Mouse (Mus musculus): ENCODE measurements around the gene Faah. TPM values are rescaled to one million over a fixed set of nuclear protein-coding genes. Genes with fewer than 3 reads are reported as not detected.

The Faah gene
- total and polyA plus RNA-seq, 3 experiments = 10.8 to 22.2 TPM; not detected in 1

- TF ChIP-seq CTCF (IDR thresholded peaks at IDR 0.05 in 2 of 3, conservative IDR thresholded peaks at IDR 0.05 in 1 of 3; ENCODE audit: control insufficient read depth in 1 of 3, insufficient read depth in 1 of 3, low read depth in 2 of 3, low read length in 3 of 3, poor library complexity in 1 of 3, severe bottlenecking in 1 of 3) = no peak
- no peak for TF ChIP-seq UBTF (IDR thresholded peaks at IDR 0.05; ENCODE audit: borderline replicate concordance, insufficient read depth, low read depth, low read length)
- TF ChIP-seq GATA1 (IDR thresholded peaks at IDR 0.05; ENCODE audit: low read depth, low read length) = no peak
- TF ChIP-seq ELF1 (IDR thresholded peaks at IDR 0.05; ENCODE audit: low read depth, low read length) = peak; percentile 13; the same call in 1 of the 2 replicates
- TF ChIP-seq CHD2 (IDR thresholded peaks at IDR 0.05; ENCODE audit: low read length) = no peak
- no peak for TF ChIP-seq POLR2AphosphoS5 (IDR thresholded peaks at IDR 0.05; ENCODE audit: borderline replicate concordance, low read depth, low read length)
- TF ChIP-seq POLR2A (IDR thresholded peaks at IDR 0.05; ENCODE audit: control insufficient read depth in 1 of 2, insufficient read depth in 1 of 2, low read depth in 1 of 2, low read length in 2 of 2, poor library complexity in 1 of 2) = peak in 1 of 2 experiments; percentile 62; a peak in 3 of 4 replicates
- TF ChIP-seq MAX (IDR thresholded peaks at IDR 0.05; ENCODE audit: low read length) = peak; percentile 58; the same call in 1 of the 2 replicates
- no peak for TF ChIP-seq RAD21 (IDR thresholded peaks at IDR 0.05; ENCODE audit: low read depth, low read length)
- TF ChIP-seq EP300 (IDR thresholded peaks at IDR 0.05; ENCODE audit: low read depth in 1 of 2, low read length in 2 of 2) = no peak
Observed at GRCm38 (mm10) chr4:116017300-116017901, 325 bp downstream of the Faah start (continued).

- peaks cover 15 to 32% of the 10 kb centered on the region in 2 experiments for H3K4me1 ChIP-seq (ENCODE audit: control insufficient read depth in 1 of 2, insufficient read depth in 2 of 2, low read length in 2 of 2)
- H3K79me2 ChIP-seq (ENCODE audit: control insufficient read depth, insufficient read depth, low read length, poor library complexity) = peaks cover 12% of the 10 kb centered on the region
- TF ChIP-seq MYB (IDR thresholded peaks at IDR 0.05; ENCODE audit: low read depth, low read length) (no peak), NELFE (IDR thresholded peaks at IDR 0.05; ENCODE audit: low read depth, low read length) (no peak), POLR2AphosphoS2 (IDR thresholded peaks at IDR 0.05; ENCODE audit: low read length) (no peak), USF2 (IDR thresholded peaks at IDR 0.05; ENCODE audit: borderline replicate concordance in 1 of 2, insufficient read depth in 1 of 2, low read depth in 1 of 2, low read length in 2 of 2) (no peak), HCFC1 (IDR thresholded peaks at IDR 0.05; ENCODE audit: low read depth, low read length) (no peak), NRF1 (IDR thresholded peaks at IDR 0.05; ENCODE audit: insufficient read depth, low read depth, low read length, poor library complexity, severe bottlenecking) (no peak), USF1 (IDR thresholded peaks at IDR 0.05; ENCODE audit: low read depth, low read length) (no peak), MXI1 (IDR thresholded peaks at IDR 0.05; ENCODE audit: low read depth, low read length) (no peak), RAD21 (IDR thresholded peaks at IDR 0.05; ENCODE audit: low read depth, low read length) (no peak), TAL1 (IDR thresholded peaks at IDR 0.05; ENCODE audit: low read length) (no peak)
- H3K9ac ChIP-seq (ENCODE audit: control insufficient read depth, low read depth, low read length, poor library complexity, severe bottlenecking) = peak overlapping the region; percentile 73
- peak overlapping the region; percentile 71; the same call in 1 of the 2 replicates for H3K27ac ChIP-seq (ENCODE audit: control insufficient read depth, low read depth, low read length)
- peaks cover 0 to 30% of the 10 kb centered on the region in 2 experiments; a peak in 3 of 4 replicates for H3K36me3 ChIP-seq (ENCODE audit: control insufficient read depth in 1 of 2, insufficient read depth in 2 of 2, low read length in 2 of 2)
- peak overlapping the region; percentile 72 to 80 for H3K4me3 ChIP-seq (ENCODE audit: control insufficient read depth in 1 of 2, insufficient read depth in 1 of 2, low read depth in 2 of 2, low read length in 2 of 2)
- no peak for DNase-seq (ENCODE audit: low read depth, low spot score)
- no peaks in the 10 kb centered on the region for H3K27me3 ChIP-seq (ENCODE audit: control insufficient read depth in 1 of 2, insufficient read depth in 2 of 2, low read length in 2 of 2)
- H3K9me3 ChIP-seq (replicated peaks; ENCODE audit: insufficient read depth, low read length) = no peaks in the 10 kb centered on the region
Observed at GRCm38 (mm10) chr4:116016862-116017299, 845 bp downstream of the Faah start.
